Mouse (Mus musculus): ENCODE measurements around the gene Sppl2c. TPM values are rescaled to one million over a fixed set of nuclear protein-coding genes. Genes with fewer than 3 reads are reported as not detected.

Sppl2c gene
- polyA plus RNA-seq, 1 experiment from 2014 or later = not detected

- Histone ChIP-seq H3K27ac (replicated peaks) (no peak overlapping the region), H3K9me3 (no peaks in the 10 kb centered on the region), H3K4me3 (no peak overlapping the region), H3K4me1 (peaks cover 19% of the 10 kb centered on the region), H3K36me3 (replicated peaks) (no peaks in the 10 kb centered on the region), H3K27me3 (replicated peaks; ENCODE audit: low read depth, poor library complexity, severe bottlenecking) (peaks cover 38% of the 10 kb centered on the region)
- WGBS = 81% methylated on average over 5 of the region's 5 CpGs
- DNase-seq (ENCODE audit: low spot score) = no peak
Measured at GRCm38 (mm10) chr11:104161153-104161552, 25.0 kb upstream of the Sppl2c start.

- WGBS = 91% methylated on average over 10 of the region's 10 CpGs
Measured at GRCm38 (mm10) chr11:104164257-104164656, 21.9 kb upstream of the Sppl2c start.

GRCm38 (mm10) chr11:104171281-104171781 lies 14.8 kb upstream of the Sppl2c start:
- H3K27me3 ChIP-seq (replicated peaks; ENCODE audit: low read depth, poor library complexity, severe bottlenecking) = peaks cover 27% of the 10 kb centered on the region
- no peaks in the 10 kb centered on the region for H3K4me1 ChIP-seq
- no peak overlapping the region for H3K4me3 ChIP-seq
- no peak overlapping the region for H3K27ac ChIP-seq (replicated peaks)
- DNase-seq (ENCODE audit: low spot score) = peak; percentile 74
- H3K9me3 ChIP-seq = no peaks in the 10 kb centered on the region
- no peaks in the 10 kb centered on the region for H3K36me3 ChIP-seq (replicated peaks)
- 35% methylated on average over 12 of the region's 12 CpGs for WGBS

More at GRCm38 (mm10) chr11:104164257-104164656, 21.9 kb upstream of the Sppl2c start:
- Histone ChIP-seq H3K4me1 (no peaks in the 10 kb centered on the region), H3K27ac (replicated peaks) (no peak overlapping the region), H3K4me3 (no peak overlapping the region), H3K36me3 (replicated peaks) (no peaks in the 10 kb centered on the region), H3K9me3 (no peaks in the 10 kb centered on the region), H3K27me3 (replicated peaks; ENCODE audit: low read depth, poor library complexity, severe bottlenecking) (peaks cover 8% of the 10 kb centered on the region)
- no peak for DNase-seq (ENCODE audit: low spot score)

GRCm38 (mm10) chr11:104178893-104179292 lies 7.2 kb upstream of the Sppl2c start:
- Histone ChIP-seq H3K27ac (replicated peaks) (no peak overlapping the region), H3K4me1 (peaks cover 5% of the 10 kb centered on the region), H3K27me3 (replicated peaks; ENCODE audit: low read depth, poor library complexity, severe bottlenecking) (peaks cover 6% of the 10 kb centered on the region; the same call in 1 of the 2 replicates), H3K36me3 (replicated peaks) (no peaks in the 10 kb centered on the region), H3K9me3 (no peaks in the 10 kb centered on the region), H3K4me3 (no peak overlapping the region)
- WGBS = 23% methylated on average over 7 of the region's 7 CpGs
- peak; percentile 48 for DNase-seq (ENCODE audit: low spot score)

GRCm38 (mm10) chr11:104179804-104180203 lies 6.3 kb upstream of the Sppl2c start:
- no peaks in the 10 kb centered on the region for H3K9me3 ChIP-seq
- 77% methylated on average over 5 of the region's 5 CpGs for WGBS
- no peak for DNase-seq (ENCODE audit: low spot score)
- H3K36me3 ChIP-seq (replicated peaks) = no peaks in the 10 kb centered on the region
- H3K4me1 ChIP-seq = peaks cover 5% of the 10 kb centered on the region
- no peaks in the 10 kb centered on the region for H3K27me3 ChIP-seq (replicated peaks; ENCODE audit: low read depth, poor library complexity, severe bottlenecking)
- H3K27ac ChIP-seq (replicated peaks) = no peak overlapping the region
- H3K4me3 ChIP-seq = no peak overlapping the region

GRCm38 (mm10) chr11:104182141-104182540 lies 4.0 kb upstream of the Sppl2c start:
- Histone ChIP-seq H3K27me3 (replicated peaks; ENCODE audit: low read depth, poor library complexity, severe bottlenecking) (no peaks in the 10 kb centered on the region), H3K9me3 (no peaks in the 10 kb centered on the region), H3K4me3 (no peak overlapping the region), H3K36me3 (replicated peaks) (no peaks in the 10 kb centered on the region), H3K4me1 (peaks cover 5% of the 10 kb centered on the region), H3K27ac (replicated peaks) (no peak overlapping the region)
- WGBS = 87% methylated on average over 3 of the region's 3 CpGs
- no peak for DNase-seq (ENCODE audit: low spot score)

- H3K27ac ChIP-seq (replicated peaks) = no peak overlapping the region
- H3K4me1 ChIP-seq = no peaks in the 10 kb centered on the region
- H3K27me3 ChIP-seq (replicated peaks; ENCODE audit: low read depth, poor library complexity, severe bottlenecking) = no peaks in the 10 kb centered on the region
- DNase-seq (ENCODE audit: low spot score) = no peak
- WGBS = 97% methylated on average over 9 of the region's 9 CpGs
- H3K4me3 ChIP-seq = no peak overlapping the region
- no peaks in the 10 kb centered on the region for H3K9me3 ChIP-seq
- H3K36me3 ChIP-seq (replicated peaks) = no peaks in the 10 kb centered on the region
Measured at GRCm38 (mm10) chr11:104186837-104187150, 667 bp downstream of the Sppl2c start.

GRCm38 (mm10) chr11:104187766-104188165 lies 1.6 kb downstream of the Sppl2c start:
- no peaks in the 10 kb centered on the region for H3K4me1 ChIP-seq
- H3K9me3 ChIP-seq = no peaks in the 10 kb centered on the region
- no peak overlapping the region for H3K27ac ChIP-seq (replicated peaks)
- no peaks in the 10 kb centered on the region for H3K36me3 ChIP-seq (replicated peaks)
- no peak for DNase-seq (ENCODE audit: low spot score)
- no peak overlapping the region for H3K4me3 ChIP-seq
- 94% methylated on average over 10 of the region's 10 CpGs for WGBS
- H3K27me3 ChIP-seq (replicated peaks; ENCODE audit: low read depth, poor library complexity, severe bottlenecking) = no peaks in the 10 kb centered on the region

- Histone ChIP-seq H3K36me3 (replicated peaks) (no peaks in the 10 kb centered on the region), H3K4me1 (no peaks in the 10 kb centered on the region), H3K9me3 (no peaks in the 10 kb centered on the region), H3K27ac (replicated peaks) (no peak overlapping the region), H3K27me3 (replicated peaks; ENCODE audit: low read depth, poor library complexity, severe bottlenecking) (no peaks in the 10 kb centered on the region), H3K4me3 (no peak overlapping the region)
- 79% methylated on average over 2 of the region's 2 CpGs for WGBS
- no peak for DNase-seq (ENCODE audit: low spot score)
Measured at GRCm38 (mm10) chr11:104190008-104190407, 3.9 kb downstream of the Sppl2c start.

- peaks cover 17% of the 10 kb centered on the region for H3K27me3 ChIP-seq (replicated peaks; ENCODE audit: low read depth, poor library complexity, severe bottlenecking)
- H3K9me3 ChIP-seq = no peaks in the 10 kb centered on the region
- no peak for DNase-seq (ENCODE audit: low spot score)
- 75% methylated on average over 11 of the region's 11 CpGs for WGBS
- H3K36me3 ChIP-seq (replicated peaks) = no peaks in the 10 kb centered on the region
- H3K4me3 ChIP-seq = no peak overlapping the region
- H3K27ac ChIP-seq (replicated peaks) = no peak overlapping the region
- H3K4me1 ChIP-seq = no peaks in the 10 kb centered on the region
Measured at GRCm38 (mm10) chr11:104195382-104195781, 9.3 kb downstream of the Sppl2c start.

- Histone ChIP-seq H3K4me1 (no peaks in the 10 kb centered on the region), H3K36me3 (replicated peaks) (no peaks in the 10 kb centered on the region), H3K27me3 (replicated peaks; ENCODE audit: low read depth, poor library complexity, severe bottlenecking) (peaks cover 17% of the 10 kb centered on the region), H3K27ac (replicated peaks) (no peak overlapping the region), H3K4me3 (no peak overlapping the region), H3K9me3 (no peaks in the 10 kb centered on the region)
- 8% methylated on average over 9 of the region's 9 CpGs for WGBS
- DNase-seq (ENCODE audit: low spot score) = peak; percentile 81
Measured at GRCm38 (mm10) chr11:104195791-104196190, 9.7 kb downstream of the Sppl2c start.

- H3K4me1 ChIP-seq = no peaks in the 10 kb centered on the region
- no peaks in the 10 kb centered on the region for H3K36me3 ChIP-seq (replicated peaks)
- H3K9me3 ChIP-seq = 0 out of 2 replicates have a peak, but pooled peaks cover 6% of the 10 kb centered on the region
- DNase-seq (ENCODE audit: low spot score) = peak; percentile 68
- H3K4me3 ChIP-seq = no peak overlapping the region
- WGBS = 5% methylated on average over 10 of the region's 10 CpGs
- peaks cover 17% of the 10 kb centered on the region for H3K27me3 ChIP-seq (replicated peaks; ENCODE audit: low read depth, poor library complexity, severe bottlenecking)
- H3K27ac ChIP-seq (replicated peaks) = no peak overlapping the region
Measured at GRCm38 (mm10) chr11:104197861-104198260, 11.7 kb downstream of the Sppl2c start.

GRCm38 (mm10) chr11:104203271-104203670 lies 17.1 kb downstream of the Sppl2c start:
- no peaks in the 10 kb centered on the region for H3K36me3 ChIP-seq (replicated peaks)
- no peak overlapping the region for H3K27ac ChIP-seq (replicated peaks)
- no peak for DNase-seq (ENCODE audit: low spot score)
- H3K4me3 ChIP-seq = no peak overlapping the region
- WGBS = 84% methylated on average over 3 of the region's 3 CpGs
- no peaks in the 10 kb centered on the region for H3K4me1 ChIP-seq
- H3K27me3 ChIP-seq (replicated peaks; ENCODE audit: low read depth, poor library complexity, severe bottlenecking) = peaks cover 2% of the 10 kb centered on the region
- H3K9me3 ChIP-seq = 0 out of 2 replicates have a peak, but pooled peaks cover 6% of the 10 kb centered on the region
